Mouse (Mus musculus) embryonic facial prominence, embryonic 13.5 days (tissue): ENCODE measurements around the gene Net1. TPM values are rescaled to one million over a fixed set of nuclear protein-coding genes. Genes with fewer than 3 reads are reported as not detected.
"Not testable (repeated sequence)": the region's sequence is repeated elsewhere in the genome, so short reads cannot be mapped to it uniquely, and the experiment has no call there.

Source experiments
- ATAC-seq: fragments of 200-750 bp; cut with Nextera tagmentation; 2 replicates; pipeline ENCODE4 v1.8.0; 2017; ENCODE audit warnings: low read depth; ENCODE audit not compliant: insufficient number of reproducible peaks, insufficient read depth, low FRiP score, low TSS enrichment
- H3K27ac ChIP-seq: fragments of 300-500 bp; sonication (generic); 2 replicates; pipeline ENCODE4 v1.5.1; 2015; ENCODE audit warnings: moderate library complexity, mild to moderate bottlenecking, inconsistent platforms
- H3K27me3 ChIP-seq: fragments of 300-500 bp; sonication (generic); 2 replicates; pipeline ENCODE4 v1.6.1; 2015; ENCODE audit warnings: mild to moderate bottlenecking, inconsistent platforms
- H3K36me3 ChIP-seq: fragments of 300-500 bp; sonication (generic); 2 replicates; pipeline ENCODE4 v1.6.1; 2015; ENCODE audit warnings: mild to moderate bottlenecking, inconsistent platforms
- H3K4me1 ChIP-seq: fragments of 300-500 bp; sonication (generic); 2 replicates; pipeline ENCODE4 v1.6.1; 2015; ENCODE audit warnings: inconsistent platforms
- H3K4me2 ChIP-seq: fragments of 300-500 bp; sonication (generic); 2 replicates; pipeline ENCODE4 v1.6.1; 2015; ENCODE audit warnings: moderate library complexity, mild to moderate bottlenecking, inconsistent platforms
- H3K4me3 ChIP-seq: fragments of 300-500 bp; sonication (generic); 2 replicates; pipeline ENCODE4 v1.5.1; 2015; ENCODE audit warnings: mild to moderate bottlenecking, inconsistent platforms
- H3K9ac ChIP-seq: fragments of 300-500 bp; sonication (generic); 2 replicates; pipeline ENCODE4 v1.6.1; 2015; ENCODE audit warnings: mild to moderate bottlenecking, inconsistent platforms
- H3K9me3 ChIP-seq: fragments of 300-500 bp; sonication (generic); 2 replicates; pipeline ENCODE4 v1.6.1; 2016; ENCODE audit warnings: inconsistent platforms
- WGBS: fragments of 180-500 bp; shearing (Covaris S2); methylation state at CpG from one replicate; pipeline ENCODE4 v1.1.7; 2015; ENCODE audit warnings: mixed read lengths; 5-methylcytosine and 5-hydroxymethylcytosine counted together
- polyA plus RNA-seq: library from polyadenylated mRNA; unstranded; fragments of >200 nt; fragmentation: Nextera tagmentation; extraction: Ambion mirVana; gene quantifications from 2 replicates; pipeline ENCODE4 v1.2.1, GENCODE M21; 2015

Gene Net1
- polyA plus RNA-seq, 1 experiment from 2014 or later, result 137 TPM

DNA sequence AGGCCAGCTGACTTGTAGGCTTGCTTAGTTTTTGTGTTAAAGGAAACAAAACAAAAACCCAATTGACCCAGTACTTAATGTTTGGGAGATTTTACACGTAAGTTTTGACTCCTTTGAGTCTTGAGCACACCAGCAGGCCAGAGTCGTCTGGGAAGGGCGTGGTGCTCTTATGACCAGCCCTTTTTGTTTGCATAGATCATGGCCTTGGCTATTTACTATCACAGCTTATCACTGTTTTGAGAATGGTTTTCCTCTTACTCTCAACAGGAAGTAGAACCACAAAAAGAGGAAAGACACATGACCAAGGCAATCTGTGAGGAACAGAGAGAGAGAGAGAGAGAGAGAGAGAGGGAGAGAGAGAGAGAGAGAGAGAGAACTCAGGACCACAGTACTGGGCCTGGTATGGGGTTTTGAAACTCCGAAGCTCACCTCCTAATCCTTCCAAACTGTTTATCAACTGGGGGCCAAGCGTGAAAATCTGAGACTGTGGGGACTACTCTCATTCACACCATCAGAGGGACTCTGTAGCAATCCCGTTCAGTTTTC, 10.8 kb downstream of the Net1 start:
- no peak overlapping the region for H3K27ac ChIP-seq
- peaks cover 18% of the 10 kb centered on the region for H3K36me3 ChIP-seq
- no peaks in the 10 kb centered on the region for H3K27me3 ChIP-seq
- H3K4me1 ChIP-seq, result no peaks in the 10 kb centered on the region
- no peak overlapping the region for H3K4me2 ChIP-seq
- H3K9me3 ChIP-seq, result no peaks in the 10 kb centered on the region
- WGBS, result 86% methylated on average over 6 of the region's 6 CpGs
- no peak overlapping the region for H3K4me3 ChIP-seq
- H3K9ac ChIP-seq, result no peak overlapping the region
- ATAC-seq, result no peak

DNA sequence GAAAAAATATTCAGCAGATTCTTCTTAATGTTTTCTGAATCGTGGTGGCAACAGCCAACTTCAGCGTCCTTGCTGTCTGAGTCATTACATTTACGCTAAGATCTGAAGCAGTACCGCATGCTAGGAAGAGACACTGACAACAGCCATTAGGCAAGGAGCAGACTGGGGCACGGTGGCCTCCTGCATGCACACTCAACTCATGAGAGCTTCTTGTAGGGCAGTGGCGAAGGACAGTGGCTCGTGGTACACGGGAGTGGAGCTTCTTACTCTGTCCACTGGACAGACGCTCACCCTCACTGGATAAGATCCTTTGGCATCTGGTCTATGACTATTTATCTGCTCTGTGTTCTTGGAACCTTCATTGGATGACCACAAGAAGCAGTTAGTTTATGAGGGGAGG, 18.7 kb downstream of the Net1 start:
- no peak for ATAC-seq
- H3K27ac ChIP-seq, result no peak overlapping the region
- H3K9ac ChIP-seq, result no peak overlapping the region
- no peak overlapping the region for H3K4me3 ChIP-seq
- no peak overlapping the region for H3K4me2 ChIP-seq
- no peaks in the 10 kb centered on the region for H3K9me3 ChIP-seq
- WGBS, result 92% methylated on average over 9 of the region's 9 CpGs
- H3K36me3 ChIP-seq, result peaks cover 11% of the 10 kb centered on the region; the same call in 1 of the 2 replicates
- H3K4me1 ChIP-seq, result no peaks in the 10 kb centered on the region
- no peaks in the 10 kb centered on the region for H3K27me3 ChIP-seq

DNA sequence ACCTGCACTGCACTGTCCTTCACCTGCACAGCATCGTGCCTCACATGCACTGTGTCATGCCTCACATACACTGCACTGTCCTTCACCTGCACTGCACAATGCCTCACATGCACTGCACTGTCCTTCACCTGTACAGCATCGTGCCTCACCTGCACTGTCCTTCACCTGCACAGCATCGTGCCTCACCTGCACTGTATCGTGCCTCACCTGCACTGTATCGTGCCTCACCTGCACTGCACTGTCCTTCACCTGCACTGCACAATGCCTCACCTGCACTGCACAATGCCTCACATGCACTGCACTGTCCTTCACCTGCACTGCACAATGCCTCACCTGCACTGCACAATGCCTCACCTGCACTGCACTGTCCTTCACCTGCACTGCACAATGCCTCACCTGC, 19.8 kb downstream of the Net1 start:
- H3K36me3 ChIP-seq, result peaks cover 11% of the 10 kb centered on the region; the same call in 1 of the 2 replicates
- H3K4me2 ChIP-seq, ATAC-seq, H3K27ac ChIP-seq, H3K9me3 ChIP-seq, H3K4me3 ChIP-seq, H3K4me1 ChIP-seq, H3K27me3 ChIP-seq, H3K9ac ChIP-seq: not testable (repeated sequence)
- 91% methylated on average over 5 of the region's 5 CpGs for WGBS

DNA sequence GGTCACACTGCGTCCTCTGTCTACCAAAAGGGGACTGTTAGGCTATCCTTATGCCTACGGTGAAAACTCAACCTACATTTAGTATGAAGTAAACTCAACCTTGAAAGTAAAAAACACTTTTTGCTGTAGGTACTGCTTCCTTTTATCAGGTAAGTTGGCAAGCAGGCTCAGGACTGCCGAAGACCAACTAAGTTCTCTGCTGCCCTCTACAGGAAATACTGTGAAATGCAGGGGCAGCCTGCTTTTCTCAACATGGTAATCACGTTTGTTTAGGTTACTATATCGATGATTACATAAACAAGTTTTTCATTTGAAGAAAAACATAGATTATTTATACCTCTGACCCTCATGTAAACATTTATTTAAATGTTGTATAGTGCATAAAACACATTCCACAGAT, 21.1 kb downstream of the Net1 start:
- 34% methylated on average over 5 of the region's 5 CpGs for WGBS
- no peak for ATAC-seq

DNA sequence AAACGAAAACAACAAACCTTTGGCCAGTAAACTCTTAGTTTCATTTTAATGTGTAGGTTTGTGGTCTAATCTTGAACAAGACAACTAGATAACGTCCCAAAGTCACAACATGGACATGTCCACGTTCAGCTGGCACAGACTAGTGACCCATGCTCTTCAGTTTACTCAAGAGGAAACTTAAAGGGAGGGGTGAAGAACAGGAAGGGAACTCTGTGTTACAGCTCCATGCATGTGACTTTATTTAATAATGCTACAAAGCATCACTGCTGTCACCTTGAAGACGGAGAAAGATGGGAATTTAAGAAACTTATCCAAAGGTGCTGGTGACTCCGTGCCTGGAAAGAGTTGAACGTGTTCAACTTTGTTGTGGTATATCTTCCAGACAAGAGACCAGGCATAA, 22.0 kb downstream of the Net1 start:
- H3K4me3 ChIP-seq, result no peak overlapping the region
- peaks cover 12% of the 10 kb centered on the region for H3K4me1 ChIP-seq
- no peaks in the 10 kb centered on the region for H3K9me3 ChIP-seq
- H3K27ac ChIP-seq, result no peak overlapping the region
- H3K36me3 ChIP-seq, result peaks cover 11% of the 10 kb centered on the region; the same call in 1 of the 2 replicates
- no peak overlapping the region for H3K4me2 ChIP-seq
- ATAC-seq, result no peak
- no peak overlapping the region for H3K9ac ChIP-seq
- H3K27me3 ChIP-seq, result no peaks in the 10 kb centered on the region
- 89% methylated on average over 6 of the region's 6 CpGs for WGBS

More for the DNA sequence above, 21.1 kb downstream of the Net1 start:
- H3K36me3 ChIP-seq, result peaks cover 11% of the 10 kb centered on the region; the same call in 1 of the 2 replicates
- H3K9me3 ChIP-seq, result no peaks in the 10 kb centered on the region
- no peaks in the 10 kb centered on the region for H3K27me3 ChIP-seq
- peaks cover 7% of the 10 kb centered on the region for H3K4me1 ChIP-seq
- H3K4me3 ChIP-seq, result no peak overlapping the region
- no peak overlapping the region for H3K9ac ChIP-seq
- no peak overlapping the region for H3K27ac ChIP-seq
- H3K4me2 ChIP-seq, result no peak overlapping the region

DNA sequence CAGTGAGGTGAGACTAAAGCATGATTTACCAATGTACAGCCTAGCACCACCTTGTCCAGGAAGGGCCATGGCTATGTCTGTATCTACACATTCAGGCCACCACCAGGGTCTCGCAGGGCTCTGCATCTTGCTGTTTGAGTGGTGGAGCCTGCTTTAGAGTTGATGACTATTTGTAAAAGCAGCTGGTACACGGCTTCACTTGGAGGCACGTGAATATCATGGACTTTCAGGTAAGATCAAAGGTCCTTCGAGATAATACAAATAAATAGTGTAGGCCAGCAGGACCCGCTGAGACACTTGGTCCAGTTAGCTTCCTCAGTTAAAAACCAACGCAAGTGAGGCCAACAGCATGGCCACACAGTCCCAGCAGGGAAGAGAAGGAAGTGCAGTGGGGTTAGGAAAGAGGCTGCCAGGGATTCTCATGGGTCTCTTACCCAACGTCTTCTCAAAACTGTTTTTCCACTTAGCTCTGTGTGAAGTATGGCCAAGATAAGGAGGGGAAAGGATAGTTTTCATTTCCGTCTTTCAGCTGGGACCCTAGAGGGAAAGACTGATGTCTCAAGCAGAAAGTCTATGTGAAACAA, 22.5 kb downstream of the Net1 start:
- Histone ChIP-seq H3K4me3 (no peak overlapping the region), H3K9ac (no peak overlapping the region), H3K4me1 (peaks cover 12% of the 10 kb centered on the region), H3K36me3 (peaks cover 11% of the 10 kb centered on the region; the same call in 1 of the 2 replicates), H3K27me3 (no peaks in the 10 kb centered on the region), H3K27ac (no peak overlapping the region), H3K4me2 (no peak overlapping the region), H3K9me3 (no peaks in the 10 kb centered on the region)
- 87% methylated on average over 8 of the region's 8 CpGs for WGBS
- ATAC-seq, result no peak

DNA sequence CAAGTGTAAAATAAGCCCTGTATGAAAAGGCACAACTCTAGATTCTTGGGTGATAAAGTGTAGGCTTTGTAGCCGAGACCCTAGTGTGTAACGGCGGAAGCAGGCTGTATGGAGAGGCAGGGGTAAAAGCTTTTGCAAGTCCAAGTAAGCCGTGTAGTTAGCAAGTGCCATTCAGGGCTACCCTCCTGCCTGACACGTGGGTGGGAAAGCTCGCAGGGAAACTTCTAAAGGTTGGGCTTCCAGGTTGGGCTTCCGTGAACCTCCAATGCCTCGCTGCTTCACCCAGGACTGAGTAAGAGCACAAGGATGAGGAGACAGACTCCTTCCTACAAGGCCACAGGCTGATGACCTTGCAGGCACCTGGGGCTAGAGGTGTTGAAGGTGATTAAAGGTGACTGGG, 23.5 kb downstream of the Net1 start:
- no peak for ATAC-seq

DNA sequence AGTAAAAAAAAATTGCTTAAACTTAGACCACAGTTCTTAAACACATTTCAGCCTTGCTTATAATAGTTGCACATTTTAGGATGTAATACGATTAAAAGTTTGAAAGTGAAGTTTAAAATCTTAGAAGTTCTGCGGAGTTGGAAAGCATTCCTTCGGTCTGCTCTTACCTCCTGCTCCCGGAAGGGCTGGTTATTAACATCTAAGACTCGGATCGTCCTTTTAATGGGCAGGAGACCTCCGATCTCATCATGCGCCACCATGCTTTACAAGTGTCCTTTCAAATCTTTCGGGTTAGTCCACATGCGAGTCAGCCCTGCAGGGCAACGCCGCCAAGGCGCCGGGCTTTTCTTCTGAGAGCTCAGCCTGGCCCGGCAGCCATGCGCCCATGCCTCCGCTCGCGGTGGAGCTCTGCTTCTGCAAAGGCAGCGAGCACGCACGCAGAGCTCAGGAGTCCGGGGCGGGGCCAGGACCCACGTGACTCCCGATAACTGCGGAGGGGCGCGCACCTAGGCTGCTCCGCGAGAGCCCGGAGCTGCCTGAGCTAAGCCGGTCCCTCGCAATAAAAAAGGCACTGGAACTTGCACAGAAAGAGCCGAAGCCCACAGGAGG, 24.8 kb downstream of the Net1 start:
- Histone ChIP-seq H3K27ac (peak overlapping the region; percentile 90), H3K27me3 (no peaks in the 10 kb centered on the region), H3K4me2 (peak overlapping the region; percentile 65), H3K36me3 (peaks cover 10% of the 10 kb centered on the region), H3K4me3 (peak overlapping the region; percentile 69), H3K4me1 (peaks cover 23% of the 10 kb centered on the region), H3K9ac (peak overlapping the region; percentile 86), H3K9me3 (no peaks in the 10 kb centered on the region)
- peak; percentile 95 for ATAC-seq
- under 1% methylated on average over 35 of the region's 35 CpGs for WGBS

More for the DNA sequence above, 23.5 kb downstream of the Net1 start:
- Histone ChIP-seq H3K9me3 (no peaks in the 10 kb centered on the region), H3K9ac (no peak overlapping the region), H3K4me2 (no peak overlapping the region), H3K27ac (no peak overlapping the region), H3K4me1 (peaks cover 18% of the 10 kb centered on the region), H3K4me3 (no peak overlapping the region), H3K27me3 (no peaks in the 10 kb centered on the region), H3K36me3 (peaks cover 11% of the 10 kb centered on the region; the same call in 1 of the 2 replicates)
- whole genome bisulfite sequencing, result 75% methylated on average over 8 of the region's 8 CpGs

DNA sequence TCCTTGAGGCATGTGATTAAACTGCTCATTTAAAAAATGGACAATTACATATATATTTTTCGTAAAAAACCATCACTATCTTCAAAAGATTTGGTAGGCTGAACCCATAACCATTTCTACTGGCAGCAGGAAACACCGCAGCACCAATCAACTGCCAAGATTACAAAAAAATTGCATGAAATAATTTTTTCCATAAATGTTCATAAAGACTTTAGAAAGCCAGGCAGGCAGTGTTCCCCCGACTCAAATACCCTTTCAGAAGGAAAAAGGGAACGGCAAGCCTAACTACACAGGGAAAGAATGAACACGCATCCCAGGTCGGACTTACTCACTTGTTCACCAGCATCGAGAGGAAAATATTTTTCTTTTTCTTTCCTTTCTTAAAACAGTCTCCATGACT, 25.4 kb downstream of the Net1 start:
- Histone ChIP-seq H3K36me3 (peaks cover 16% of the 10 kb centered on the region), H3K4me3 (peak overlapping the region; percentile 69), H3K9ac (peak overlapping the region; percentile 86), H3K4me1 (peaks cover 23% of the 10 kb centered on the region), H3K4me2 (peak overlapping the region; percentile 65), H3K9me3 (no peaks in the 10 kb centered on the region), H3K27ac (peak overlapping the region; percentile 71; the same call in 1 of the 2 replicates), H3K27me3 (no peaks in the 10 kb centered on the region)
- no peak for ATAC-seq
- 7% methylated on average over 7 of the region's 7 CpGs for WGBS

DNA sequence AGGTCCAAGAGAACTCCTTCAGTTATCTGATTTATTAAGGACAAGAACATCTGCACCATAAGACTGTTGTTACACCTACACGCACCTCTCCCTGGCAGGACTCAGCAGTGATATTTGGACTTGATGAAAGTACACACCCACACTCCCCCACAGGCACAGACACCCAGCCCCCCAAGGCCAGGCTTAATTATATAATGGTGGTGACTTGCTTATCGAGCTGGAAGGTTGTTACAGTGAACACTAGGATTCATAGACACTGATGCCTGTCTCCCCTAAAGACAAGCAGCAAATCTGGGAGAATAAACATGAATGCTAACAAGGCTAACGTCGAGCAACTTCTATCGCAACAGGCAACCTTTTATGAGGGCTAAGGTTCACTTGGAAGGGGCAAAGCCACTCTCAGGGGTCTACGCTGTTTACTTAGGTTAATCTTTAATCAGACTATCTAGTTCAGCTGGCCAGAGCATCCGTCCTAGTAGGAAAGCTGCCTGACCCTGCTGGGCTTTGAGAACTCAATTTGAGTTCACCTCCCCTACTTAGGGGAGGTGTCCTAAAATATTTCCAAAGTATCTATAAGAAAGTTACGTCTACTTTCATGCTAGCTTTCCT, 26.4 kb downstream of the Net1 start:
- Histone ChIP-seq H3K4me2 (peak overlapping the region; percentile 65), H3K4me1 (peaks cover 23% of the 10 kb centered on the region), H3K4me3 (peak overlapping the region; percentile 69), H3K27me3 (no peaks in the 10 kb centered on the region), H3K9me3 (no peaks in the 10 kb centered on the region), H3K27ac (peak overlapping the region; percentile 71; the same call in 1 of the 2 replicates), H3K9ac (peak overlapping the region; percentile 86), H3K36me3 (peaks cover 26% of the 10 kb centered on the region)
- WGBS, result 16% methylated on average over 8 of the region's 8 CpGs
- no peak for ATAC-seq

DNA sequence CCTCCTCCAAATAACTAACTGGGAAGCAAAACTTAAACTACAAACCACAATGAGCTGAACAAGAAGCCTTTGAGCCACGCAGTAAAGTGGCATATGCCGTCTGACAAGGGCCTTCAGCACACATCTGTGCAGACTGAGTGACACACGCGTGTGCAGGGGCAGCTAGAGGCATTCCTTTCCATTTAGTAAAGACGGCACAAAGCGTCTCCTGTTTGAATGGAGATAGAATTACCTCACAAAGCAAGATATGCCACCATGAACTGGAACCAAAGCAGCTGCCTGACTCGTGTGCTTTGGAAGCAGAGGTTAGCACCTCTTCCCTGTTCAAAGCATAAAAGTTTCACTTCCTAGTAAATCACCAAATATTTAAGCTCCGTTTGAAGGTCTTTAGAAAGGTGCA, 28.0 kb downstream of the Net1 start:
- Histone ChIP-seq H3K9me3 (no peaks in the 10 kb centered on the region), H3K4me3 (peak overlapping the region; percentile 69), H3K4me2 (peak overlapping the region; percentile 65), H3K27me3 (no peaks in the 10 kb centered on the region), H3K36me3 (peaks cover 37% of the 10 kb centered on the region), H3K9ac (0 out of 2 replicates have a peak overlapping the region, but pooled peaks have one; percentile 41), H3K4me1 (peaks cover 23% of the 10 kb centered on the region), H3K27ac (no peak overlapping the region; the same call in 1 of the 2 replicates)
- 15% methylated on average over 8 of the region's 8 CpGs for WGBS
- ATAC-seq, result no peak
